Mouse (Mus musculus): ENCODE results near the gene Mpdu1. TPM values are rescaled to one million over a fixed set of nuclear protein-coding genes. Genes with fewer than 3 reads are reported as not detected.
"Not testable (repeated sequence)": the region's sequence is repeated elsewhere in the genome, so short reads cannot be mapped to it uniquely, and the experiment has no call there.

Mpdu1 gene
- polyA plus RNA-seq, 1 experiment: 143 TPM

- H3K27me3 ChIP-seq (replicated peaks; ENCODE audit: control insufficient read depth, insufficient read depth, low read length): no peaks in the 10 kb centered on the region
- no peaks in the 10 kb centered on the region for H3K36me3 ChIP-seq (ENCODE audit: control insufficient read depth, insufficient read depth, low read length)
- no peak overlapping the region for H3K27ac ChIP-seq (ENCODE audit: insufficient read depth, low read depth, low read length)
- no peak overlapping the region for H3K4me3 ChIP-seq (ENCODE audit: insufficient read depth, low read depth, low read length)
- H3K4me1 ChIP-seq (ENCODE audit: control insufficient read depth, insufficient read depth, low read length): peaks cover 14% of the 10 kb centered on the region; the same call in 1 of the 2 replicates
- no peak for DNase-seq
- TF ChIP-seq POLR2A (IDR thresholded peaks at IDR 0.05; ENCODE audit: low read depth, low read length) (no peak), CTCF (conservative IDR thresholded peaks at IDR 0.05; ENCODE audit: insufficient read depth, insufficient read length, low read depth, low read length) (no peak)
- WGBS: 92% methylated on average over 4 of the region's 4 CpGs
Measured at GRCm38 (mm10) chr11:69707480-69707847, 45.0 kb upstream of the Mpdu1 start.

- Histone ChIP-seq H3K4me1 (ENCODE audit: control insufficient read depth, insufficient read depth, low read length) (peaks cover 14% of the 10 kb centered on the region; the same call in 1 of the 2 replicates), H3K36me3 (ENCODE audit: control insufficient read depth, insufficient read depth, low read length) (no peaks in the 10 kb centered on the region), H3K27me3 (replicated peaks; ENCODE audit: control insufficient read depth, insufficient read depth, low read length) (no peaks in the 10 kb centered on the region), H3K27ac (ENCODE audit: insufficient read depth, low read depth, low read length) (peak overlapping the region; percentile 72), H3K4me3 (ENCODE audit: insufficient read depth, low read depth, low read length) (no peak overlapping the region)
- WGBS: 45% methylated on average over 6 of the region's 6 CpGs
- peak; percentile 95 for DNase-seq
- TF ChIP-seq POLR2A (IDR thresholded peaks at IDR 0.05; ENCODE audit: low read depth, low read length) (no peak), CTCF (conservative IDR thresholded peaks at IDR 0.05; ENCODE audit: insufficient read depth, insufficient read length, low read depth, low read length) (no peak)
Measured at GRCm38 (mm10) chr11:69706775-69707479, 44.5 kb upstream of the Mpdu1 start.

- 14% methylated on average over 2 of the region's 2 CpGs for WGBS
- no peaks in the 10 kb centered on the region for H3K27me3 ChIP-seq (replicated peaks; ENCODE audit: control insufficient read depth, insufficient read depth, low read length)
- H3K4me1 ChIP-seq (ENCODE audit: control insufficient read depth, insufficient read depth, low read length): peaks cover 14% of the 10 kb centered on the region; the same call in 1 of the 2 replicates
- no peak for DNase-seq
- TF ChIP-seq POLR2A (IDR thresholded peaks at IDR 0.05; ENCODE audit: low read depth, low read length) (no peak), CTCF (conservative IDR thresholded peaks at IDR 0.05; ENCODE audit: insufficient read depth, insufficient read length, low read depth, low read length) (no peak)
- H3K27ac ChIP-seq (ENCODE audit: insufficient read depth, low read depth, low read length): no peak overlapping the region
- no peak overlapping the region for H3K4me3 ChIP-seq (ENCODE audit: insufficient read depth, low read depth, low read length)
- no peaks in the 10 kb centered on the region for H3K36me3 ChIP-seq (ENCODE audit: control insufficient read depth, insufficient read depth, low read length)
Measured at GRCm38 (mm10) chr11:69704613-69705010, 42.2 kb upstream of the Mpdu1 start.

- no peak for DNase-seq
- H3K4me1 ChIP-seq (ENCODE audit: control insufficient read depth, insufficient read depth, low read length): peaks cover 14% of the 10 kb centered on the region; the same call in 1 of the 2 replicates
- no peaks in the 10 kb centered on the region for H3K36me3 ChIP-seq (ENCODE audit: control insufficient read depth, insufficient read depth, low read length)
- TF ChIP-seq CTCF (conservative IDR thresholded peaks at IDR 0.05; ENCODE audit: insufficient read depth, insufficient read length, low read depth, low read length) (no peak), POLR2A (IDR thresholded peaks at IDR 0.05; ENCODE audit: low read depth, low read length) (no peak)
- no peaks in the 10 kb centered on the region for H3K27me3 ChIP-seq (replicated peaks; ENCODE audit: control insufficient read depth, insufficient read depth, low read length)
- WGBS: 62% methylated on average over 8 of the region's 8 CpGs
- H3K27ac ChIP-seq (ENCODE audit: insufficient read depth, low read depth, low read length): no peak overlapping the region
- H3K4me3 ChIP-seq (ENCODE audit: insufficient read depth, low read depth, low read length): no peak overlapping the region
Measured at GRCm38 (mm10) chr11:69703814-69704612, 41.6 kb upstream of the Mpdu1 start.

- not testable (repeated sequence) for H3K4me3 ChIP-seq (ENCODE audit: insufficient read depth, low read depth, low read length); H3K36me3 ChIP-seq (ENCODE audit: control insufficient read depth, insufficient read depth, low read length); DNase-seq; H3K27me3 ChIP-seq (replicated peaks; ENCODE audit: control insufficient read depth, insufficient read depth, low read length); H3K27ac ChIP-seq (ENCODE audit: insufficient read depth, low read depth, low read length)
- H3K4me1 ChIP-seq (ENCODE audit: control insufficient read depth, insufficient read depth, low read length): peaks cover 18% of the 10 kb centered on the region; the same call in 1 of the 2 replicates
- 64% methylated on average over 3 of the region's 3 CpGs for WGBS
Measured at GRCm38 (mm10) chr11:69703381-69703780, 40.9 kb upstream of the Mpdu1 start.

- not testable (repeated sequence) for H3K36me3 ChIP-seq (ENCODE audit: control insufficient read depth, insufficient read depth, low read length); H3K27ac ChIP-seq (ENCODE audit: insufficient read depth, low read depth, low read length); H3K27me3 ChIP-seq (replicated peaks; ENCODE audit: control insufficient read depth, insufficient read depth, low read length); H3K4me3 ChIP-seq (ENCODE audit: insufficient read depth, low read depth, low read length); DNase-seq
- WGBS: 98% methylated on average over 10 of the region's 10 CpGs
- H3K4me1 ChIP-seq (ENCODE audit: control insufficient read depth, insufficient read depth, low read length): peaks cover 18% of the 10 kb centered on the region; the same call in 1 of the 2 replicates
Measured at GRCm38 (mm10) chr11:69702886-69703285, 40.4 kb upstream of the Mpdu1 start.

- H3K27me3 ChIP-seq (replicated peaks; ENCODE audit: control insufficient read depth, insufficient read depth, low read length): no peaks in the 10 kb centered on the region
- TF ChIP-seq POLR2A (IDR thresholded peaks at IDR 0.05; ENCODE audit: low read depth, low read length) (no peak), CTCF (conservative IDR thresholded peaks at IDR 0.05; ENCODE audit: insufficient read depth, insufficient read length, low read depth, low read length) (no peak)
- 56% methylated on average over 1 of the region's 1 CpGs for WGBS
- H3K36me3 ChIP-seq (ENCODE audit: control insufficient read depth, insufficient read depth, low read length): no peaks in the 10 kb centered on the region
- no peak for DNase-seq
- H3K27ac ChIP-seq (ENCODE audit: insufficient read depth, low read depth, low read length): no peak overlapping the region
- no peak overlapping the region for H3K4me3 ChIP-seq (ENCODE audit: insufficient read depth, low read depth, low read length)
- H3K4me1 ChIP-seq (ENCODE audit: control insufficient read depth, insufficient read depth, low read length): peaks cover 10% of the 10 kb centered on the region
Measured at GRCm38 (mm10) chr11:69699595-69699994, 37.2 kb upstream of the Mpdu1 start.
